ENCODE assay signal across 8 mouse cellular contexts in the genomic region with DNA sequence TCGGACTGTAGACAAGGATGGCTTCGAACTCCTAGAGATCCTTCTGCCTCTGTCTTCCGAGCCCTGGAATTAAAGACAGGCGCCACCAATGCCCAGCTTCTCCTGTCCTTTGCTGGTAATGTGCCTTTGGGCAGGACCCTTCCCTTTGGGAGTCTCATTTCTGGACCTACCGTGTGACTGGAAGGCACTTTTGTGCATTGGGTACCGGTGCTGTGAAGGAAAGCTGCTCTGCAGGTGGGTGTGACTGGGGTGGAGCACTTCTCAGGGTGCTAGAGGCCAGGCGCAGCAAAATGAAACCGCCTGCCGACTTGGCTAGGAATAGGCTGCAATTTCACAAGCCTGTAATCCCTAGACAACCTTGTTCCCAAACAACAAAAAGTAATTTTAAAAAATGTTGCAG. TPM values are rescaled to one million over a fixed set of nuclear protein-coding genes. Genes with fewer than 3 reads are reported as not detected.
DNase-seq lines count a peak whose midpoint lies in the region; ATAC-seq and TF ChIP-seq lines count a peak whose summit lies in the region.

No protein-coding gene starts in this region.

- no peaks in the 10 kb centered on the region for H3K27me3 ChIP-seq in forebrain, embryonic 15.5 days
- H3K27me3 ChIP-seq in hindbrain, postnatal 0 days (ENCODE audit: insufficient read depth, low read length) = no peaks in the 10 kb centered on the region
- no peaks in the 10 kb centered on the region for H3K27me3 ChIP-seq in lung, embryonic 15.5 days

- no peaks in the 10 kb centered on the region for H3K9me3 ChIP-seq in forebrain, embryonic 15.5 days
- H3K9me3 ChIP-seq in hindbrain, postnatal 0 days (ENCODE audit: low read length) = no peaks in the 10 kb centered on the region
- no peaks in the 10 kb centered on the region for H3K9me3 ChIP-seq in lung, embryonic 15.5 days

- WGBS in forebrain, embryonic 15.5 days = 4% methylated on average over 9 of the region's 9 CpGs
- 5% methylated on average over 9 of the region's 9 CpGs for WGBS in hindbrain, postnatal 0 days
- WGBS in lung, embryonic 15.5 days = 2% methylated on average over 9 of the region's 9 CpGs

- peak; percentile 30 for ATAC-seq in forebrain, embryonic 15.5 days (replicated peaks)
- ATAC-seq in hindbrain, postnatal 0 days = peak; percentile 4; the same call in 1 of the 2 replicates
- peak; percentile 33; the same call in 1 of the 2 replicates for ATAC-seq in lung, embryonic 15.5 days (ENCODE audit: borderline replicate concordance, extremely low read depth, low FRiP score, low TSS enrichment)

- H3K4me3 ChIP-seq in layer of hippocampus, adult 2 months = peak overlapping the region; percentile 73
- peak overlapping the region; percentile 85 for H3K4me3 ChIP-seq in forebrain, embryonic 15.5 days
- H3K4me3 ChIP-seq in hindbrain, postnatal 0 days (ENCODE audit: low read length) = peak overlapping the region; percentile 66
- H3K4me3 ChIP-seq in lung, embryonic 15.5 days = peak overlapping the region; percentile 92

- H3K4me1 ChIP-seq in forebrain, embryonic 15.5 days = peaks cover 20% of the 10 kb centered on the region
- peaks cover 6% of the 10 kb centered on the region; the same call in 1 of the 2 replicates for H3K4me1 ChIP-seq in hindbrain, postnatal 0 days (ENCODE audit: insufficient read depth, low read length)
- peaks cover 15% of the 10 kb centered on the region for H3K4me1 ChIP-seq in lung, embryonic 15.5 days

- H3K4me2 ChIP-seq in forebrain, embryonic 15.5 days (replicated peaks) = peak overlapping the region; percentile 57
- peak overlapping the region; percentile 75 for H3K4me2 ChIP-seq in hindbrain, postnatal 0 days (ENCODE audit: low read depth, low read length)
- H3K4me2 ChIP-seq in lung, embryonic 15.5 days = peak overlapping the region; percentile 86

- peak overlapping the region; percentile 56 for H3K9ac ChIP-seq in forebrain, embryonic 15.5 days (replicated peaks)
- peak overlapping the region; percentile 59 for H3K9ac ChIP-seq in hindbrain, postnatal 0 days (replicated peaks; ENCODE audit: low read length)
- peak overlapping the region; percentile 41 for H3K9ac ChIP-seq in lung, embryonic 15.5 days

- DNase-seq in layer of hippocampus, adult 2 months (ENCODE audit: low spot score in 2 of 2) = no peak
- DNase-seq in layer of hippocampus, adult 9-10 months (ENCODE audit: low spot score) = no peak
- DNase-seq in adrenal gland, adult 8-10 months = peak; percentile 47
- DNase-seq in hindbrain, postnatal 0 days (ENCODE audit: low spot score) = no peak
- peak; percentile 65 for DNase-seq in skeletal muscle tissue, adult 2 months (ENCODE audit: low read depth, low spot score)
- no peak for DNase-seq in retina, embryonic 14.5 days (ENCODE audit: low spot score)

- no peak for TF ChIP-seq CTCF in layer of hippocampus, adult 2 months (conservative IDR thresholded peaks at IDR 0.05)
- TF ChIP-seq CTCF in hindbrain, postnatal 0 days (IDR thresholded peaks at IDR 0.05; ENCODE audit: low read depth) = no peak

- no peaks in the 10 kb centered on the region for H3K36me3 ChIP-seq in forebrain, embryonic 15.5 days
- H3K36me3 ChIP-seq in hindbrain, postnatal 0 days (ENCODE audit: insufficient read depth, low read length) = no peaks in the 10 kb centered on the region
- H3K36me3 ChIP-seq in lung, embryonic 15.5 days = no peaks in the 10 kb centered on the region

- H3K27ac ChIP-seq in layer of hippocampus, adult 2 months = peak overlapping the region; percentile 86
- H3K27ac ChIP-seq in forebrain, embryonic 15.5 days (replicated peaks) = peak overlapping the region; percentile 92
- H3K27ac ChIP-seq in hindbrain, postnatal 0 days = peak overlapping the region; percentile 86
- peak overlapping the region; percentile 26 for H3K27ac ChIP-seq in lung, embryonic 15.5 days

RNA-seq across cellular contexts. Expression of a gene that starts 0.3 kb away (rescaled TPM):
- total RNA-seq in layer of hippocampus, adult 2 months (2021) = under 1 TPM; 0.90 to 0.98 TPM
- 1 to 10 TPM in 1 of 4 experiments, under 1 TPM in 3; 0.14 to 1.0 (median 0.62) TPM for total RNA-seq in adrenal gland, adult 8-10 months (2022)
- 0.60 and 0.75 TPM in 2 replicates for polyA plus RNA-seq in forebrain, embryonic 15.5 days (2015; fragmentation: Nextera tagmentation; extraction: Ambion mirVana)
- total RNA-seq in hindbrain, postnatal 0 days (2014; rRNA removed) = 0.89 and 2.1 TPM in 2 replicates
- 0.21 and 0.66 TPM in 2 replicates for polyA plus RNA-seq in hindbrain, postnatal 0 days (2015; fragmentation: Nextera tagmentation; extraction: Ambion mirVana)
- 0.33 and 0.37 TPM in 2 replicates for polyA plus RNA-seq in lung, embryonic 15.5 days (2015; fragmentation: Nextera tagmentation; extraction: Ambion mirVana)

RNA-seq across cellular contexts. Expression of a gene that starts 0.6 kb away (rescaled TPM):
- total RNA-seq in layer of hippocampus, adult 2 months (2021) = 10 to 100 TPM; 25.2 to 29.5 TPM
- total RNA-seq in adrenal gland, adult 8-10 months (2022) = 10 to 100 TPM; 28.1 to 40.8 (median 34.8) TPM
- 44.0 and 47.8 TPM in 2 replicates for polyA plus RNA-seq in forebrain, embryonic 15.5 days (2015; fragmentation: Nextera tagmentation; extraction: Ambion mirVana)
- total RNA-seq in hindbrain, postnatal 0 days (2014; rRNA removed) = 22.9 and 48.1 TPM in 2 replicates
- polyA plus RNA-seq in hindbrain, postnatal 0 days (2015; fragmentation: Nextera tagmentation; extraction: Ambion mirVana) = 26.4 and 27.6 TPM in 2 replicates
- polyA plus RNA-seq in lung, embryonic 15.5 days (2015; fragmentation: Nextera tagmentation; extraction: Ambion mirVana) = 55.2 and 56.9 TPM in 2 replicates

RNA-seq across cellular contexts. Expression of a gene that starts 22.3 kb away (rescaled TPM):
- 10 to 100 TPM; 20.5 to 21.5 TPM for total RNA-seq in layer of hippocampus, adult 2 months (2021)
- 10 to 100 TPM; 34.0 to 42.1 (median 38.5) TPM for total RNA-seq in adrenal gland, adult 8-10 months (2022)
- 129 and 141 TPM in 2 replicates for polyA plus RNA-seq in forebrain, embryonic 15.5 days (2015; fragmentation: Nextera tagmentation; extraction: Ambion mirVana)
- total RNA-seq in hindbrain, postnatal 0 days (2014; rRNA removed) = 66.0 and 67.4 TPM in 2 replicates
- 128 and 132 TPM in 2 replicates for polyA plus RNA-seq in hindbrain, postnatal 0 days (2015; fragmentation: Nextera tagmentation; extraction: Ambion mirVana)
- polyA plus RNA-seq in lung, embryonic 15.5 days (2015; fragmentation: Nextera tagmentation; extraction: Ambion mirVana) = 274 and 284 TPM in 2 replicates

RNA-seq across cellular contexts. Expression of a gene that starts 27.9 kb away (rescaled TPM):
- total RNA-seq in layer of hippocampus, adult 2 months (2021) = 1 to 10 TPM; 5.7 to 7.9 TPM
- 1 to 10 TPM; 3.5 to 9.6 (median 6.7) TPM for total RNA-seq in adrenal gland, adult 8-10 months (2022)
- 91.5 and 98.2 TPM in 2 replicates for polyA plus RNA-seq in forebrain, embryonic 15.5 days (2015; fragmentation: Nextera tagmentation; extraction: Ambion mirVana)
- 19.2 and 30.0 TPM in 2 replicates for total RNA-seq in hindbrain, postnatal 0 days (2014; rRNA removed)
- polyA plus RNA-seq in hindbrain, postnatal 0 days (2015; fragmentation: Nextera tagmentation; extraction: Ambion mirVana) = 39.0 and 49.1 TPM in 2 replicates
- polyA plus RNA-seq in lung, embryonic 15.5 days (2015; fragmentation: Nextera tagmentation; extraction: Ambion mirVana) = 217 and 227 TPM in 2 replicates

RNA-seq across cellular contexts. Expression of a gene that starts 28.2 kb away (rescaled TPM):
- 10 to 100 TPM; 24.0 to 25.2 TPM for total RNA-seq in layer of hippocampus, adult 2 months (2021)
- total RNA-seq in adrenal gland, adult 8-10 months (2022) = 10 to 100 TPM; 28.6 to 37.7 (median 33.2) TPM
- 31.0 and 35.0 TPM in 2 replicates for polyA plus RNA-seq in forebrain, embryonic 15.5 days (2015; fragmentation: Nextera tagmentation; extraction: Ambion mirVana)
- 36.9 and 39.3 TPM in 2 replicates for total RNA-seq in hindbrain, postnatal 0 days (2014; rRNA removed)
- 22.0 and 23.6 TPM in 2 replicates for polyA plus RNA-seq in hindbrain, postnatal 0 days (2015; fragmentation: Nextera tagmentation; extraction: Ambion mirVana)
- polyA plus RNA-seq in lung, embryonic 15.5 days (2015; fragmentation: Nextera tagmentation; extraction: Ambion mirVana) = 37.3 and 39.7 TPM in 2 replicates

Comparison
In these comparisons a context has a peak if more than half of its experiments do, and no peak if none do; other contexts are left out.
1. DNase-seq: peak in adrenal gland, adult 8-10 months (single experiment) and skeletal muscle tissue, adult 2 months (single experiment); none in layer of hippocampus, adult 2 months (0 of 2), layer of hippocampus, adult 9-10 months (single experiment), hindbrain, postnatal 0 days (single experiment) and retina, embryonic 14.5 days (single experiment).
2. H3K27ac ChIP-seq: peak in every context shown above with its lines; median percentile 92 in forebrain, embryonic 15.5 days; 86 in layer of hippocampus, adult 2 months; 86 in hindbrain, postnatal 0 days; 26 in lung, embryonic 15.5 days.
3. Peak in every context shown above with its lines, with median percentiles within 50 percentile points of each other: H3K4me3 ChIP-seq, ATAC-seq, H3K4me2 ChIP-seq and H3K9ac ChIP-seq.